10 mouse cellular contexts compared by ENCODE assay signal in genomic region chr1:183117827-183118825, GRCm38 (mm10).
A peak's percentile ranks its signal among the peaks of the same experiment; 100 is the strongest.
DNase-seq lines count a peak whose midpoint lies in the region; ATAC-seq and TF ChIP-seq lines count a peak whose summit lies in the region.
"Had no signal": no experiment of that assay in that cellular context is flagged by ENCODE, and none has a peak within 500 bp of the region (broad histone marks: within the 10 kb centered on the region; RNA-seq: fewer than 3 reads in every experiment).

No protein-coding gene starts in this region.

- H3K27me3 ChIP-seq in hindbrain, embryonic 12.5 days = no peaks in the 10 kb centered on the region
- H3K27me3 ChIP-seq in midbrain, embryonic 15.5 days (replicated peaks) = no peaks in the 10 kb centered on the region
- H3K27me3 ChIP-seq: intestine, embryonic 15.5 days had no signal

- TF ChIP-seq CTCF in lung, adult 2 months (IDR thresholded peaks at IDR 0.05; ENCODE audit: insufficient read depth, low read length) = no peak

- H3K4me3 ChIP-seq in lung, adult 2 months (replicated peaks; ENCODE audit: extremely low read depth, low read depth, low read length) = no peak overlapping the region
- H3K4me3 ChIP-seq in hindbrain, embryonic 12.5 days = no peak overlapping the region
- H3K4me3 ChIP-seq in midbrain, embryonic 15.5 days = no peak overlapping the region
- H3K4me3 ChIP-seq: intestine, embryonic 15.5 days had no signal

- H3K27ac ChIP-seq in hindbrain, embryonic 12.5 days = peak overlapping the region; percentile 23; the same call in 1 of the 2 replicates
- H3K27ac ChIP-seq in midbrain, embryonic 15.5 days = peak overlapping the region; percentile 31
- H3K27ac ChIP-seq: intestine, embryonic 15.5 days had no signal

- H3K9me3 ChIP-seq in hindbrain, embryonic 12.5 days (replicated peaks) = no peaks in the 10 kb centered on the region
- no peaks in the 10 kb centered on the region for H3K9me3 ChIP-seq in midbrain, embryonic 15.5 days
- H3K9me3 ChIP-seq: intestine, embryonic 15.5 days had no signal

- 0 out of 2 replicates have a peak overlapping the region, but pooled peaks have one; percentile 4 for H3K4me2 ChIP-seq in hindbrain, embryonic 12.5 days (replicated peaks)
- no peak overlapping the region for H3K4me2 ChIP-seq in midbrain, embryonic 15.5 days
- H3K4me2 ChIP-seq: intestine, embryonic 15.5 days had no signal

- no peak for TF ChIP-seq POLR2A in lung, adult 2 months (IDR thresholded peaks at IDR 0.05; ENCODE audit: borderline replicate concordance, extremely low read depth, low read depth, low read length)

- 74% methylated on average over 21 of the region's 21 CpGs for WGBS in lung, adult 2 months
- 54% methylated on average over 21 of the region's 21 CpGs for WGBS in hindbrain, embryonic 12.5 days
- WGBS in midbrain, embryonic 15.5 days = 43% methylated on average over 21 of the region's 21 CpGs

- H3K9ac ChIP-seq in hindbrain, embryonic 12.5 days = no peak overlapping the region
- no peak overlapping the region for H3K9ac ChIP-seq in midbrain, embryonic 15.5 days
- H3K9ac ChIP-seq: intestine, embryonic 15.5 days had no signal

- H3K36me3 ChIP-seq in hindbrain, embryonic 12.5 days = no peaks in the 10 kb centered on the region
- H3K36me3 ChIP-seq in midbrain, embryonic 15.5 days (replicated peaks) = no peaks in the 10 kb centered on the region
- H3K36me3 ChIP-seq: intestine, embryonic 15.5 days had no signal

- ATAC-seq in hindbrain, embryonic 12.5 days (ENCODE audit: low FRiP score) = no peak
- ATAC-seq in midbrain, embryonic 15.5 days (replicated peaks) = peak; percentile 37; the same call in 1 of the 2 replicates
- no peak for ATAC-seq in granulocyte monocyte progenitor cell, adult 5-6 weeks (replicated peaks; ENCODE audit: poor library complexity, severe bottlenecking)
- ATAC-seq: intestine, embryonic 15.5 days had no signal

- DNase-seq in gastrocnemius, adult 18-20 months (ENCODE audit: low spot score) = peak; percentile 32
- DNase-seq in gastrocnemius, postnatal 10 days = no peak
- DNase-seq in lung, adult 2 months = peak; percentile 19
- DNase-seq in lung, postnatal 25 days (ENCODE audit: low spot score) = no peak
- DNase-seq in spleen, postnatal 10 days (ENCODE audit: low spot score in 2 of 2) = no peak
- DNase-seq: spleen, adult 18-20 months had no signal

- H3K4me1 ChIP-seq in lung, adult 2 months (ENCODE audit: control insufficient read depth, insufficient read depth, low read length) = no peaks in the 10 kb centered on the region
- peaks cover 32% of the 10 kb centered on the region for H3K4me1 ChIP-seq in hindbrain, embryonic 12.5 days
- peaks cover 17% of the 10 kb centered on the region for H3K4me1 ChIP-seq in midbrain, embryonic 15.5 days

Comparison
In these comparisons a context has a peak if more than half of its experiments do, and no peak if none do; other contexts are left out.
1. DNase-seq: peak in gastrocnemius, adult 18-20 months (single experiment) and lung, adult 2 months (single experiment); none in gastrocnemius, postnatal 10 days (single experiment), lung, postnatal 25 days (single experiment) and spleen, postnatal 10 days (0 of 2).